Mouse (Mus musculus): Measurements from ENCODE around the gene Bmf.

Gene Bmf

GRCm38 (mm10) chr2:118511779-118512417 is 37.6 kb downstream of the Bmf start:
- no peak for DNase-seq

GRCm38 (mm10) chr2:118510447-118511310 is 38.8 kb downstream of the Bmf start:
- peak; percentile 89 for DNase-seq

- DNase-seq = no peak
Measured at GRCm38 (mm10) chr2:118509688-118510446, 39.6 kb downstream of the Bmf start.

GRCm38 (mm10) chr2:118507126-118507525 is 42.4 kb downstream of the Bmf start:
- no peak for DNase-seq

GRCm38 (mm10) chr2:118500191-118500590 is 49.3 kb downstream of the Bmf start:
- no peak for DNase-seq

- peak; percentile 39 for DNase-seq
Measured at GRCm38 (mm10) chr2:118499135-118499961, 50.1 kb downstream of the Bmf start.

- no peak for DNase-seq
Measured at GRCm38 (mm10) chr2:118498476-118498875, 51.0 kb downstream of the Bmf start.

GRCm38 (mm10) chr2:118497890-118498289 is 51.6 kb downstream of the Bmf start:
- DNase-seq = no peak

- DNase-seq = no peak
Measured at GRCm38 (mm10) chr2:118495024-118495423, 54.5 kb downstream of the Bmf start.

GRCm38 (mm10) chr2:118491741-118492395 is 57.6 kb downstream of the Bmf start:
- no peak for DNase-seq

GRCm38 (mm10) chr2:118491281-118491731 is 58.2 kb downstream of the Bmf start:
- no peak for DNase-seq

- peak; percentile 21 for DNase-seq
Measured at GRCm38 (mm10) chr2:118490241-118491091, 59.0 kb downstream of the Bmf start.

- no peak for DNase-seq
Measured at GRCm38 (mm10) chr2:118487806-118488205, 61.7 kb downstream of the Bmf start.

- DNase-seq = peak; percentile 55
Measured at GRCm38 (mm10) chr2:118486933-118487332, 62.6 kb downstream of the Bmf start.

GRCm38 (mm10) chr2:118485415-118485814 is 64.1 kb downstream of the Bmf start:
- DNase-seq = no peak

GRCm38 (mm10) chr2:118484386-118484898 is 65.0 kb downstream of the Bmf start:
- DNase-seq = peak; percentile 23

GRCm38 (mm10) chr2:118483032-118483431 is 66.5 kb downstream of the Bmf start:
- no peak for DNase-seq

GRCm38 (mm10) chr2:118480886-118481285 is 68.6 kb downstream of the Bmf start:
- DNase-seq = no peak

GRCm38 (mm10) chr2:118479550-118479909 is 70.0 kb downstream of the Bmf start, which contains the start of gene Srp14:
Srp14 (minus strand) TSS chr2:118479711.
- DNase-seq = peak; percentile 95

- DNase-seq = no peak
Measured at GRCm38 (mm10) chr2:118478833-118479549, 70.5 kb downstream of the Bmf start.
